Mouse (Mus musculus): Measurements from ENCODE around the gene Atp2a2. TPM values are rescaled to one million over a fixed set of nuclear protein-coding genes. Genes with fewer than 3 reads are reported as not detected.

The Atp2a2 gene
- polyA plus RNA-seq, 2 experiments, result 12.8 to 25.9 TPM

GRCm38 (mm10) chr5:122543392-122543791 is 41.4 kb upstream of the Atp2a2 start:
- H3K4me1 ChIP-seq (replicated peaks; ENCODE audit: control insufficient read depth in 2 of 2, insufficient read depth in 2 of 2, low read length in 1 of 2), result peaks cover 0 to 6% of the 10 kb centered on the region in 2 experiments; a peak in 2 of 4 replicates
- no peak overlapping the region for H3K27ac ChIP-seq
- ATAC-seq (ENCODE audit: insufficient read depth) (no peak), DNase-seq (ENCODE audit: low read depth in 3 of 3, low spot score in 3 of 3) (no peak)
- 59% methylated on average over 6 of the region's 6 CpGs for WGBS (ENCODE audit: insufficient replicate concordance)
- no peak overlapping the region for H3K4me2 ChIP-seq (ENCODE audit: low read depth)
- no peak overlapping the region for H3K4me3 ChIP-seq (ENCODE audit: insufficient read depth in 1 of 2, low read depth in 2 of 2, low read length in 2 of 2)
- no peaks in the 10 kb centered on the region for H3K9me3 ChIP-seq (ENCODE audit: control insufficient read depth, low read length)
- H3K27me3 ChIP-seq (ENCODE audit: control insufficient read depth, insufficient read depth, low read length), result no peaks in the 10 kb centered on the region
- H3K36me3 ChIP-seq (replicated peaks; ENCODE audit: control insufficient read depth, insufficient read depth, low read depth), result no peaks in the 10 kb centered on the region
- TF ChIP-seq EP300 (IDR thresholded peaks at IDR 0.05; ENCODE audit: low read depth) (no peak), CTCF (IDR thresholded peaks at IDR 0.05; ENCODE audit: low read depth) (no peak)
- H3K9ac ChIP-seq (replicated peaks), result no peak overlapping the region

GRCm38 (mm10) chr5:122541871-122542270 is 39.8 kb upstream of the Atp2a2 start:
- Histone ChIP-seq H3K4me3 (ENCODE audit: insufficient read depth in 1 of 2, low read depth in 2 of 2, low read length in 2 of 2) (no peak overlapping the region), H3K27me3 (ENCODE audit: control insufficient read depth, insufficient read depth, low read length) (no peaks in the 10 kb centered on the region), H3K9ac (replicated peaks) (no peak overlapping the region), H3K4me2 (ENCODE audit: low read depth) (no peak overlapping the region), H3K4me1 (replicated peaks; ENCODE audit: control insufficient read depth in 2 of 2, insufficient read depth in 2 of 2, low read length in 1 of 2) (peaks cover 0 to 4% of the 10 kb centered on the region in 2 experiments; a peak in 1 of 4 replicates), H3K27ac (no peak overlapping the region), H3K36me3 (replicated peaks; ENCODE audit: control insufficient read depth, insufficient read depth, low read depth) (no peaks in the 10 kb centered on the region), H3K9me3 (ENCODE audit: control insufficient read depth, low read length) (no peaks in the 10 kb centered on the region)
- no peak for ATAC-seq (ENCODE audit: insufficient read depth)
- TF ChIP-seq CTCF (IDR thresholded peaks at IDR 0.05; ENCODE audit: low read depth), result no peak
- no peak for TF ChIP-seq EP300 (IDR thresholded peaks at IDR 0.05; ENCODE audit: low read depth)
- 57% methylated on average over 8 of the region's 8 CpGs for WGBS (ENCODE audit: insufficient replicate concordance)
- no peak for DNase-seq (ENCODE audit: low read depth in 3 of 3, low spot score in 3 of 3)

GRCm38 (mm10) chr5:122538077-122538476 is 36.1 kb upstream of the Atp2a2 start:
- DNase-seq (ENCODE audit: low read depth in 3 of 3, low spot score in 3 of 3), result no peak
- Histone ChIP-seq H3K4me3 (ENCODE audit: insufficient read depth in 1 of 2, low read depth in 2 of 2, low read length in 2 of 2) (no peak overlapping the region), H3K27me3 (ENCODE audit: control insufficient read depth, insufficient read depth, low read length) (no peaks in the 10 kb centered on the region), H3K4me2 (ENCODE audit: low read depth) (no peak overlapping the region), H3K9ac (replicated peaks) (no peak overlapping the region), H3K4me1 (replicated peaks; ENCODE audit: control insufficient read depth in 2 of 2, insufficient read depth in 2 of 2, low read length in 1 of 2) (peaks cover 0 to 4% of the 10 kb centered on the region in 2 experiments; a peak in 1 of 4 replicates), H3K27ac (no peak overlapping the region), H3K9me3 (ENCODE audit: control insufficient read depth, low read length) (no peaks in the 10 kb centered on the region), H3K36me3 (replicated peaks; ENCODE audit: control insufficient read depth, insufficient read depth, low read depth) (no peaks in the 10 kb centered on the region)
- TF ChIP-seq EP300 (IDR thresholded peaks at IDR 0.05; ENCODE audit: low read depth) (no peak), CTCF (IDR thresholded peaks at IDR 0.05; ENCODE audit: low read depth) (no peak)
- ATAC-seq (ENCODE audit: insufficient read depth), result no peak
- WGBS (ENCODE audit: insufficient replicate concordance), result 43% methylated on average over 11 of the region's 11 CpGs

- Histone ChIP-seq H3K9me3 (ENCODE audit: control insufficient read depth, low read length) (no peaks in the 10 kb centered on the region), H3K27ac (no peak overlapping the region), H3K27me3 (ENCODE audit: control insufficient read depth, insufficient read depth, low read length) (no peaks in the 10 kb centered on the region), H3K4me2 (ENCODE audit: low read depth) (no peak overlapping the region), H3K4me3 (ENCODE audit: insufficient read depth in 1 of 2, low read depth in 2 of 2, low read length in 2 of 2) (no peak overlapping the region), H3K4me1 (replicated peaks; ENCODE audit: control insufficient read depth in 2 of 2, insufficient read depth in 2 of 2, low read length in 1 of 2) (peaks cover 0 to 4% of the 10 kb centered on the region in 2 experiments; a peak in 1 of 4 replicates), H3K9ac (replicated peaks) (no peak overlapping the region), H3K36me3 (replicated peaks; ENCODE audit: control insufficient read depth, insufficient read depth, low read depth) (no peaks in the 10 kb centered on the region)
- no peak for TF ChIP-seq CTCF (IDR thresholded peaks at IDR 0.05; ENCODE audit: low read depth)
- TF ChIP-seq EP300 (IDR thresholded peaks at IDR 0.05; ENCODE audit: low read depth), result no peak
- WGBS (ENCODE audit: insufficient replicate concordance), result 82% methylated on average over 5 of the region's 5 CpGs
- ATAC-seq (ENCODE audit: insufficient read depth), result no peak
- DNase-seq (ENCODE audit: low read depth in 3 of 3, low spot score in 3 of 3), result no peak
Observed at GRCm38 (mm10) chr5:122537654-122538053, 35.6 kb upstream of the Atp2a2 start.

- no peak for TF ChIP-seq CTCF (IDR thresholded peaks at IDR 0.05; ENCODE audit: low read depth)
- no peak for DNase-seq (ENCODE audit: low read depth in 3 of 3, low spot score in 3 of 3)
- Histone ChIP-seq H3K9me3 (ENCODE audit: control insufficient read depth, low read length) (no peaks in the 10 kb centered on the region), H3K9ac (replicated peaks) (no peak overlapping the region), H3K4me3 (ENCODE audit: insufficient read depth in 1 of 2, low read depth in 2 of 2, low read length in 2 of 2) (no peak overlapping the region), H3K4me1 (replicated peaks; ENCODE audit: control insufficient read depth in 2 of 2, insufficient read depth in 2 of 2, low read length in 1 of 2) (0 out of 4 replicates have a peak, but pooled peaks cover 0 to 2% of the 10 kb centered on the region in 2 experiments), H3K36me3 (replicated peaks; ENCODE audit: control insufficient read depth, insufficient read depth, low read depth) (no peaks in the 10 kb centered on the region), H3K4me2 (ENCODE audit: low read depth) (no peak overlapping the region), H3K27me3 (ENCODE audit: control insufficient read depth, insufficient read depth, low read length) (no peaks in the 10 kb centered on the region), H3K27ac (no peak overlapping the region)
- 78% methylated on average over 8 of the region's 8 CpGs for WGBS (ENCODE audit: insufficient replicate concordance)
- no peak for ATAC-seq (ENCODE audit: insufficient read depth)
Observed at GRCm38 (mm10) chr5:122533884-122534283, 31.9 kb upstream of the Atp2a2 start.
